Mouse (Mus musculus) MEL (cell line): ENCODE results near the gene Mea1. TPM values are rescaled to one million over a fixed set of nuclear protein-coding genes. Genes with fewer than 3 reads are reported as not detected.

Experiments used
- DNase-seq: peaks from one replicate; pipeline ENCODE4 v3.0.0; 2011; ENCODE audit warnings: low read depth, low spot score
- H3K27ac ChIP-seq: 2 replicates; pipeline ENCODE4 v1.5.1; 2012; ENCODE audit warnings: low read depth, mild to moderate bottlenecking, control low read depth, low read length, moderate library complexity; ENCODE audit not compliant: control insufficient read depth
- H3K27me3 ChIP-seq, 2 experiments: fragments of 150-350 bp in 1 of 2; sonication (generic) in 1 of 2; 2 replicates each; pipeline ENCODE4 v1.6.1; 2012; ENCODE audit warnings: low read length in 2 of 2, mild to moderate bottlenecking in 2 of 2, improper control_type of control experiment in 1 of 2, moderate library complexity in 1 of 2; ENCODE audit not compliant: insufficient read depth in 2 of 2, control insufficient read depth in 1 of 2
- H3K36me3 ChIP-seq, 2 experiments: 2 replicates each; pipeline ENCODE4 v1.6.1; 2012 to 2014; ENCODE audit warnings: low read length in 2 of 2, improper control_type of control experiment in 1 of 2, inconsistent platforms in 1 of 2, mild to moderate bottlenecking in 1 of 2; ENCODE audit not compliant: insufficient read depth in 2 of 2, control insufficient read depth in 1 of 2
- H3K4me1 ChIP-seq, 2 experiments: fragments of 150-350 bp in 1 of 2; sonication (generic) in 1 of 2; 2 replicates each; pipeline ENCODE4 v1.6.1; 2012; ENCODE audit warnings: low read length in 2 of 2, improper control_type of control experiment in 1 of 2, mild to moderate bottlenecking in 1 of 2; ENCODE audit not compliant: insufficient read depth in 2 of 2, control insufficient read depth in 1 of 2
- H3K4me3 ChIP-seq, 2 experiments: fragments of 150-350 bp in 1 of 2; sonication (generic) in 1 of 2; 2 replicates each; pipeline ENCODE4 v1.5.1; 2012; ENCODE audit warnings: low read depth in 2 of 2, low read length in 2 of 2, mild to moderate bottlenecking in 2 of 2, moderate library complexity in 2 of 2, control low read depth in 1 of 2, improper control_type of control experiment in 1 of 2; ENCODE audit not compliant: control insufficient read depth in 1 of 2, insufficient read depth in 1 of 2
- H3K79me2 ChIP-seq: 2 replicates; pipeline ENCODE4 v1.6.1; 2012; ENCODE audit warnings: mild to moderate bottlenecking, low read length, moderate library complexity; ENCODE audit not compliant: control insufficient read depth, poor library complexity, insufficient read depth
- H3K9ac ChIP-seq: 2 replicates; pipeline ENCODE4 v1.6.1; 2012; ENCODE audit warnings: low read depth, mild to moderate bottlenecking, control low read depth, low read length, moderate library complexity; ENCODE audit not compliant: control insufficient read depth, poor library complexity, severe bottlenecking
- H3K9me3 ChIP-seq: fragments of 150-350 bp; sonication (generic); replicated peaks from 2 replicates; pipeline ENCODE4 v1.6.1; 2012; ENCODE audit warnings: mild to moderate bottlenecking, low read length, improper control_type of control experiment, moderate library complexity; ENCODE audit not compliant: insufficient read depth
- BHLHE40 ChIP-seq: IDR thresholded peaks from 2 replicates; pipeline ENCODE4 v1.6.1; 2012; ENCODE audit warnings: low read depth, mild to moderate bottlenecking, inconsistent platforms, low read length, improper control_type of control experiment, borderline replicate concordance
- CHD1 ChIP-seq: IDR thresholded peaks from 2 replicates; pipeline ENCODE4 v1.6.1; 2012; ENCODE audit warnings: low read depth, mild to moderate bottlenecking, inconsistent platforms, low read length, improper control_type of control experiment
- CTCF ChIP-seq, 3 experiments: IDR thresholded peaks in 2 of 3; conservative IDR thresholded peaks in 1 of 3; 2 replicates each; pipeline ENCODE4 v1.5.1; 2011 to 2012; ENCODE audit warnings: low read length in 3 of 3, low read depth in 2 of 3, mild to moderate bottlenecking in 2 of 3, improper control_type of control experiment in 1 of 3, inconsistent platforms in 1 of 3, mixed read lengths in 1 of 3, moderate library complexity in 1 of 3; ENCODE audit not compliant: control insufficient read depth in 1 of 3, insufficient read depth in 1 of 3, poor library complexity in 1 of 3, severe bottlenecking in 1 of 3
- E2F4 ChIP-seq: IDR thresholded peaks from 2 replicates; pipeline ENCODE4 v1.6.1; 2011; ENCODE audit warnings: low read depth, low read length, improper control_type of control experiment, borderline replicate concordance
- ELF1 ChIP-seq: IDR thresholded peaks from 2 replicates; pipeline ENCODE4 v1.6.1; 2014; ENCODE audit warnings: low read depth, mild to moderate bottlenecking, inconsistent platforms, low read length, improper control_type of control experiment, moderate library complexity
- EP300 ChIP-seq, 2 experiments: IDR thresholded peaks; 2 replicates each; pipeline ENCODE4 v1.6.1; 2011; ENCODE audit warnings: improper control_type of control experiment in 2 of 2, low read length in 2 of 2, low read depth in 1 of 2, mild to moderate bottlenecking in 1 of 2
- ETS1 ChIP-seq: IDR thresholded peaks from 2 replicates; pipeline ENCODE4 v1.6.1; 2012; ENCODE audit warnings: low read depth, mild to moderate bottlenecking, inconsistent platforms, low read length, improper control_type of control experiment, moderate library complexity
- HCFC1 ChIP-seq: IDR thresholded peaks from 2 replicates; pipeline ENCODE4 v1.6.1; 2012; ENCODE audit warnings: low read depth, mild to moderate bottlenecking, inconsistent platforms, low read length, improper control_type of control experiment, moderate library complexity
- JUND ChIP-seq: IDR thresholded peaks from 2 replicates; pipeline ENCODE4 v1.6.1; 2011; ENCODE audit warnings: low read depth, mild to moderate bottlenecking, improper control_type of control experiment, low read length
- KAT2A ChIP-seq: conservative IDR thresholded peaks from 2 replicates; pipeline ENCODE4 v1.6.1; 2012; ENCODE audit warnings: low read depth, low read length, improper control_type of control experiment, inconsistent platforms
- MAFK ChIP-seq: IDR thresholded peaks from 2 replicates; pipeline ENCODE4 v1.6.1; 2011; ENCODE audit warnings: low read depth, mild to moderate bottlenecking, low read length, improper control_type of control experiment, borderline replicate concordance
- MAX ChIP-seq: IDR thresholded peaks from 2 replicates; pipeline ENCODE4 v1.6.1; 2011; ENCODE audit warnings: low read length, improper control_type of control experiment
- MXI1 ChIP-seq: IDR thresholded peaks from 2 replicates; pipeline ENCODE4 v1.6.1; 2011; ENCODE audit warnings: mild to moderate bottlenecking, low read depth, low read length, improper control_type of control experiment
- MYB ChIP-seq: IDR thresholded peaks from 2 replicates; pipeline ENCODE4 v1.6.1; 2011; ENCODE audit warnings: mild to moderate bottlenecking, low read depth, low read length, improper control_type of control experiment
- MYC ChIP-seq: IDR thresholded peaks from 2 replicates; pipeline ENCODE4 v1.6.1; 2011; ENCODE audit warnings: low read depth, mild to moderate bottlenecking, low read length, improper control_type of control experiment, moderate library complexity
- NELFE ChIP-seq: IDR thresholded peaks from 2 replicates; pipeline ENCODE4 v1.6.1; 2011; ENCODE audit warnings: low read depth, low read length, improper control_type of control experiment
- NRF1 ChIP-seq: IDR thresholded peaks from 2 replicates; pipeline ENCODE4 v1.6.1; 2014; ENCODE audit warnings: low read depth, mild to moderate bottlenecking, inconsistent platforms, low read length, improper control_type of control experiment, moderate library complexity; ENCODE audit not compliant: poor library complexity, insufficient read depth, severe bottlenecking
- POLR2A ChIP-seq, 2 experiments: IDR thresholded peaks; 2 replicates each; pipeline ENCODE4 v1.6.1; 2011 to 2012; ENCODE audit warnings: low read length in 2 of 2, mild to moderate bottlenecking in 2 of 2, control low read depth in 1 of 2, improper control_type of control experiment in 1 of 2, low read depth in 1 of 2, moderate library complexity in 1 of 2; ENCODE audit not compliant: control insufficient read depth in 1 of 2, insufficient read depth in 1 of 2, poor library complexity in 1 of 2
- POLR2AphosphoS2 ChIP-seq: IDR thresholded peaks from 2 replicates; pipeline ENCODE4 v1.6.1; 2011; ENCODE audit warnings: low read length, improper control_type of control experiment
- POLR2AphosphoS5 ChIP-seq: IDR thresholded peaks from 2 replicates; pipeline ENCODE4 v1.6.1; 2012; ENCODE audit warnings: low read depth, borderline replicate concordance, mild to moderate bottlenecking, inconsistent platforms, low read length, moderate library complexity, mixed read lengths
- RAD21 ChIP-seq: IDR thresholded peaks from 2 replicates; pipeline ENCODE4 v1.6.1; 2011; ENCODE audit warnings: mild to moderate bottlenecking, low read depth, low read length, improper control_type of control experiment
- RCOR1 ChIP-seq: IDR thresholded peaks from 2 replicates; pipeline ENCODE4 v1.6.1; 2012; ENCODE audit warnings: low read depth, mild to moderate bottlenecking, inconsistent platforms, low read length, improper control_type of control experiment
- SIN3A ChIP-seq: IDR thresholded peaks from 2 replicates; pipeline ENCODE4 v1.6.1; 2012; ENCODE audit warnings: low read length, improper control_type of control experiment, inconsistent platforms
- SMC3 ChIP-seq: IDR thresholded peaks from 2 replicates; pipeline ENCODE4 v1.6.1; 2011; ENCODE audit warnings: low read depth, low read length, improper control_type of control experiment
- TAL1 ChIP-seq: IDR thresholded peaks from 2 replicates; pipeline ENCODE4 v1.6.1; 2012; ENCODE audit warnings: mild to moderate bottlenecking, inconsistent platforms, low read length, moderate library complexity, mixed read lengths
- TCF12 ChIP-seq: IDR thresholded peaks from 2 replicates; pipeline ENCODE4 v1.6.1; 2014; ENCODE audit warnings: low read depth, mild to moderate bottlenecking, inconsistent platforms, low read length, improper control_type of control experiment, moderate library complexity
- USF1 ChIP-seq: IDR thresholded peaks from 2 replicates; pipeline ENCODE4 v1.6.1; 2014; ENCODE audit warnings: low read depth, mild to moderate bottlenecking, inconsistent platforms, low read length, improper control_type of control experiment, moderate library complexity
- USF2 ChIP-seq, 2 experiments: IDR thresholded peaks; 2 replicates each; pipeline ENCODE4 v1.6.1; 2011 to 2012; ENCODE audit warnings: improper control_type of control experiment in 2 of 2, low read length in 2 of 2, borderline replicate concordance in 1 of 2, inconsistent platforms in 1 of 2, low read depth in 1 of 2, mild to moderate bottlenecking in 1 of 2; ENCODE audit not compliant: insufficient read depth in 1 of 2
- ZKSCAN1 ChIP-seq: IDR thresholded peaks from 2 replicates; pipeline ENCODE4 v1.6.1; 2012; ENCODE audit warnings: low read depth, mild to moderate bottlenecking, inconsistent platforms, low read length, improper control_type of control experiment, moderate library complexity
- ZMIZ1 ChIP-seq: IDR thresholded peaks from 2 replicates; pipeline ENCODE4 v1.6.1; 2012; ENCODE audit warnings: low read depth, mild to moderate bottlenecking, inconsistent platforms, low read length, improper control_type of control experiment, moderate library complexity
- ZNF384 ChIP-seq: IDR thresholded peaks from 2 replicates; pipeline ENCODE4 v1.6.1; 2012; ENCODE audit warnings: low read depth, mild to moderate bottlenecking, inconsistent platforms, low read length, improper control_type of control experiment
- polyA plus RNA-seq, 2 experiments: library from polyadenylated mRNA; stranded (reverse) in 1 of 2; unstranded in 1 of 2; fragments of >175 nt in 1 of 2; fragments of >200 nt in 1 of 2; gene quantifications; 2 replicates each; pipeline versions ENCODE4 v1.2.1 to v1.2.4; 2012; ENCODE audit warnings: low replicate concordance in 2 of 2, low read depth in 1 of 2; ENCODE audit not compliant: insufficient read length in 2 of 2, insufficient read depth in 1 of 2, missing spikeins in 1 of 2
- total RNA-seq: library from RNA; depleted of rRNA; stranded (reverse); fragments of 300-350 nt; gene quantifications from 2 replicates; pipeline ENCODE4 v1.2.3, GENCODE M21; 2012

Mea1 gene
- total and polyA plus RNA-seq, 3 experiments, result 84.0 to 124 TPM; not detected in 1

DNA sequence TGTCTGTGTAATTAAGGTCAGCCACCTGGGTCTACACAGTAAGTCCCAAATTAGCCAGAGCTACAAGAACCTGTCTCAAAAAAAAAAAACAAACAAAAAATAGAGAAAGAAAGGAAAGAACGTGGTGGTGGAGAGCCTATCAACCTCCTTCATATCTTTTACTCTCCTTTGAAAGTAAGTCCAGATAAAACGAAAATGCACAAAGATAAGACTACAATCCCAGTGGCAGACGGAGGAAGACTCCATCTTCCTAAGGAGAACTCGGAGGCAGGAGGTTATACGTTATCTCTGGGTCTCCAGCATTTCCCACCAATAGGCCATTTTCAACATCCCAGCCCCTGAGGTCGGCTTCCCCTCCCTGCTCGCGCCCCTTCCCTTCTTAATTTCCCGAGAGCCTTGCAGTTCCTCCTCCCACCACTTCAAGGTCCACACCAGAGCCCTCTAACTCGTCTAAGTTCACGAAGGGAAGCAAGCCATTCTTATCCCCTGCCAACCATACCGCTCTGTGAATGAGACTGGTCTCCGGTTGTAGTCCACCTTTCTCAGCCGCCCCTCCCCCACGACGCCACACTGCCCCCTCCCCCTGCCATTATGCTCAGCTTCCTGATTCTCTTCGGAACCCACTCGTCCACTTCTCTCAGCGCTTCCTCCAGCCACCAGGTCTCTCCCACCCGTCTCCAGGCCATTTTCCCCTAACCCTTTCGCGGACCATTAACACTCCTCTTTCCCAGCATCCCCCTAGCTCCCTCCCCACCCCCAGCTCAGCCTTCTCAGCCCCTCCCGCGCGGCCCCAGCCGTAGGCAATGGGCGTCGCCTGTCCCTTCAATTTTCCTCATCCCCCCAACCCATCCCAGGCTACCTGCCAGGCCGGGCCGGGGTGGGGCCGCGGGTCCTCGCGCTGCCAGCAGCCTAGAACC is 1.5 kb downstream of the Mea1 start (continued):
- TF ChIP-seq MXI1, result peak; percentile 32
- no peak for TF ChIP-seq KAT2A
- no peak for TF ChIP-seq USF1
- no peak for TF ChIP-seq SMC3
- no peak for TF ChIP-seq NELFE

DNA sequence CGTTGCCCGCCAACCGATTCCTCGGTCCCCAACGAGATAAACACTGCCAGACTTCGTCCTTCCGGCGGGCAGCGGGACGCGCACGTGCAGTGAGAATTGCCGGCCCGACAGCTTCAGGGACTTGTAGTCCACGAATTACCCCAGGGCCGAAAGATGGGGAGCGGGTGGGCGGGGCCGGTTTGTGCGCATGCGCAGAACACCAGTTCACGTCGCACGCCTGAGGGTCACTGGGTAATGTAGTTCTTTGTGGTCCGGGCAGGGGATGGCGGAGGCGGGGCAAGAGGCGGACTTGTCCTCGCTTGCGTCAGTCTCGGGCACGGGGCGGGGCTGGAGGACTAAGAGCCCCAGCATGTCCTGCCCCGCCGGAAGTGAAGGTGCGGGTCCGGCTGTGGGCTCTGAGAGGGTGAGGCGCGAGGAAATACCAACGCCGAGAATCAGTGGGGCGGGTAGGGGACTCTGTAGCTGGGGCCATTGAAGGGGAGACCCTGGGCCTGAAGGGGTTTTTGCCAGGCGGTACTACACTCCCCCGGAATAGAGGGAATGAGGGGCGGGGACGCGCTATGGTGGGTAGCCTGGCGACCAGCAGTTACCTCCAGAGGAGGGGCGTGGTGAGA is 2.3 kb downstream of the Mea1 start, which contains the start of gene Klhdc3:
Gene Klhdc3, minus strand, starts transcription at position 155 of the 614 bp plus-strand sequence.
- Histone ChIP-seq H3K27me3 (no peaks in the 10 kb centered on the region), H3K36me3 (peaks cover 0 to 13% of the 10 kb centered on the region in 2 experiments; a peak in 2 of 4 replicates), H3K79me2 (peaks cover 35% of the 10 kb centered on the region), H3K9me3 (no peaks in the 10 kb centered on the region), H3K4me1 (peaks cover 2 to 9% of the 10 kb centered on the region in 2 experiments; a peak in 3 of 4 replicates), H3K9ac (peak within 1 kb of the TSS; percentile 95), H3K27ac (peak within 1 kb of the TSS; percentile 86), H3K4me3 (peak within 1 kb of the TSS; percentile 80 to 93)
- peak; percentile 100 for DNase-seq
- TF ChIP-seq CTCF (IDR thresholded peaks at IDR 0.05 in 2 of 3, conservative IDR thresholded peaks at IDR 0.05 in 1 of 3; ENCODE audit: control insufficient read depth in 1 of 3, insufficient read depth in 1 of 3, low read depth in 2 of 3, low read length in 3 of 3, poor library complexity in 1 of 3, severe bottlenecking in 1 of 3) (no peak), KAT2A (peak; percentile 79; the same call in 1 of the 2 replicates), TCF12 (peak; percentile 53; the same call in 1 of the 2 replicates), POLR2A (IDR thresholded peaks at IDR 0.05; ENCODE audit: control insufficient read depth in 1 of 2, insufficient read depth in 1 of 2, low read depth in 1 of 2, low read length in 2 of 2, poor library complexity in 1 of 2) (peak; percentile 34 to 68; a peak in 3 of 4 replicates), E2F4 (no peak), ZKSCAN1 (no peak), ZNF384 (no peak), SIN3A (peak; percentile 89), EP300 (IDR thresholded peaks at IDR 0.05; ENCODE audit: low read depth in 1 of 2, low read length in 2 of 2) (no peak), BHLHE40 (peak; percentile 90), NELFE (peak; percentile 72), MAX (peak; percentile 72; the same call in 1 of the 2 replicates), MXI1 (peak; percentile 90), NRF1 (peak; percentile 84), JUND (no peak), MAFK (no peak), POLR2AphosphoS5 (no peak), ETS1 (no peak), ZMIZ1 (peak; percentile 57), MYB (no peak), USF1 (peak; percentile 55), TAL1 (no peak), POLR2AphosphoS2 (peak; percentile 70; the same call in 1 of the 2 replicates), HCFC1 (peak; percentile 98), USF2 (IDR thresholded peaks at IDR 0.05; ENCODE audit: borderline replicate concordance in 1 of 2, insufficient read depth in 1 of 2, low read depth in 1 of 2, low read length in 2 of 2) (no peak), CHD1 (no peak), RCOR1 (no peak), ELF1 (peak; percentile 42), MYC (0 out of 2 replicates have a peak, but pooled peaks have one; percentile 9), RAD21 (no peak), SMC3 (no peak)
